Mouse (Mus musculus) limb, embryonic 12.5 days (tissue): ENCODE measurements around the gene Methig1. TPM values are rescaled to one million over a fixed set of nuclear protein-coding genes. Genes with fewer than 3 reads are reported as not detected.

Experiments used
- ATAC-seq: fragments of 200-750 bp; cut with Nextera tagmentation; 2 replicates; pipeline ENCODE4 v1.8.0; 2017; ENCODE audit warnings: low read depth, moderate TSS enrichment; ENCODE audit not compliant: insufficient number of reproducible peaks, insufficient read depth, low FRiP score, low TSS enrichment
- H3K27ac ChIP-seq: fragments of 300-500 bp; sonication (generic); 2 replicates; pipeline ENCODE4 v1.5.1; 2016; ENCODE audit warnings: mild to moderate bottlenecking, moderate library complexity
- H3K27me3 ChIP-seq: fragments of 300-500 bp; sonication (generic); 2 replicates; pipeline ENCODE4 v1.6.1; 2016; ENCODE audit warnings: mild to moderate bottlenecking, moderate library complexity
- H3K36me3 ChIP-seq: fragments of 300-500 bp; sonication (generic); 2 replicates; pipeline ENCODE4 v1.6.1; 2016; ENCODE audit warnings: mild to moderate bottlenecking, moderate library complexity
- H3K4me1 ChIP-seq: fragments of 300-500 bp; sonication (generic); replicated peaks from 2 replicates; pipeline ENCODE4 v1.6.1; 2016
- H3K4me2 ChIP-seq: fragments of 300-500 bp; sonication (generic); 2 replicates; pipeline ENCODE4 v1.6.1; 2016; ENCODE audit warnings: mild to moderate bottlenecking, moderate library complexity
- H3K4me3 ChIP-seq: fragments of 300-500 bp; sonication (generic); replicated peaks from 2 replicates; pipeline ENCODE4 v1.5.1; 2016; ENCODE audit warnings: mild to moderate bottlenecking
- H3K9ac ChIP-seq: fragments of 300-500 bp; sonication (generic); replicated peaks from 2 replicates; pipeline ENCODE4 v1.6.1; 2016; ENCODE audit warnings: mild to moderate bottlenecking, moderate library complexity
- H3K9me3 ChIP-seq: fragments of 300-500 bp; sonication (generic); 2 replicates; pipeline ENCODE4 v1.6.1; 2016; ENCODE audit warnings: mild to moderate bottlenecking, moderate library complexity
- WGBS: fragments of 180-500 bp; shearing (Covaris S2); methylation state at CpG from one replicate; pipeline ENCODE4 v1.1.7; 2016; 5-methylcytosine and 5-hydroxymethylcytosine counted together
- polyA plus RNA-seq: library from polyadenylated mRNA; unstranded; fragments of >200 nt; fragmentation: Nextera tagmentation; extraction: Ambion mirVana; gene quantifications from 2 replicates; pipeline ENCODE4 v1.2.1, GENCODE M21; 2016

The Methig1 gene
- polyA plus RNA-seq, 1 experiment from 2014 or later, result 0.21 TPM

- Histone ChIP-seq H3K27me3 (peaks cover 8% of the 10 kb centered on the region), H3K27ac (no peak within 1 kb of the TSS), H3K4me1 (peaks cover 43% of the 10 kb centered on the region), H3K9ac (peak within 1 kb of the TSS; percentile 37; the same call in 1 of the 2 replicates), H3K4me2 (peak within 1 kb of the TSS; percentile 93), H3K4me3 (peak within 1 kb of the TSS; percentile 95), H3K9me3 (0 out of 2 replicates have a peak, but pooled peaks cover 5% of the 10 kb centered on the region), H3K36me3 (no peaks in the 10 kb centered on the region)
- no peak for ATAC-seq
- WGBS, result 9% methylated on average over 17 of the region's 17 CpGs
These were observed 71.6 kb downstream of the Methig1 start, which contains the start of gene Slc11a2 for GRCm38 (mm10) chr15:100424396-100425122. TSS of gene Slc11a2 (minus strand) at chr15:100425072.

GRCm38 (mm10) chr15:100428296-100428905 is 75.5 kb downstream of the Methig1 start:
- ATAC-seq, result no peak
- Histone ChIP-seq H3K27ac (no peak overlapping the region), H3K27me3 (peaks cover 8% of the 10 kb centered on the region), H3K9me3 (0 out of 2 replicates have a peak, but pooled peaks cover 5% of the 10 kb centered on the region), H3K4me2 (no peak overlapping the region), H3K36me3 (no peaks in the 10 kb centered on the region), H3K4me3 (no peak overlapping the region), H3K9ac (no peak overlapping the region), H3K4me1 (peaks cover 15% of the 10 kb centered on the region)
- whole genome bisulfite sequencing, result 57% methylated on average over 13 of the region's 13 CpGs

GRCm38 (mm10) chr15:100429959-100430565 is 77.1 kb downstream of the Methig1 start:
- Histone ChIP-seq H3K9ac (no peak overlapping the region), H3K27me3 (no peaks in the 10 kb centered on the region; the same call in 1 of the 2 replicates), H3K36me3 (no peaks in the 10 kb centered on the region), H3K9me3 (0 out of 2 replicates have a peak, but pooled peaks cover 5% of the 10 kb centered on the region), H3K4me1 (no peaks in the 10 kb centered on the region), H3K27ac (no peak overlapping the region), H3K4me2 (no peak overlapping the region), H3K4me3 (no peak overlapping the region)
- ATAC-seq, result no peak
- WGBS, result 73% methylated on average over 11 of the region's 11 CpGs

GRCm38 (mm10) chr15:100433234-100433633 is 80.3 kb downstream of the Methig1 start:
- ATAC-seq, result no peak
- Histone ChIP-seq H3K9ac (no peak overlapping the region), H3K4me1 (no peaks in the 10 kb centered on the region), H3K4me3 (no peak overlapping the region), H3K27ac (no peak overlapping the region), H3K4me2 (no peak overlapping the region), H3K9me3 (no peaks in the 10 kb centered on the region), H3K36me3 (no peaks in the 10 kb centered on the region), H3K27me3 (no peaks in the 10 kb centered on the region)
- WGBS, result 64% methylated on average over 4 of the region's 4 CpGs

Other genes with a start within 250 kb of the Methig1 start
- 50.3 and 53.0 TPM in 2 replicates for gene Atf1, start 125.3 kb upstream of the Methig1 start, polyA plus RNA-seq
- not detected in 2 replicates for gene Tmprss12, start 72.3 kb upstream of the Methig1 start, polyA plus RNA-seq
- 3.3 and 4.3 TPM in 2 replicates for gene Mettl7a1, start 49.0 kb upstream of the Methig1 start, polyA plus RNA-seq
- 0.13 and 0.25 TPM in 2 replicates for gene Mettl7a3, start 18.2 kb upstream of the Methig1 start, polyA plus RNA-seq
- gene Mettl7a2, start 51 bp downstream of the Methig1 start, polyA plus RNA-seq, result not detected in 2 replicates
- not detected in 2 replicates for gene Higd1c, start 11.4 kb downstream of the Methig1 start, polyA plus RNA-seq
- 0.12 and 0.13 TPM in 2 replicates for gene Gm5475, start 69.0 kb downstream of the Methig1 start, polyA plus RNA-seq
- 22.8 and 25.6 TPM in 2 replicates for gene Slc11a2, start 71.9 kb downstream of the Methig1 start, polyA plus RNA-seq
- gene Letmd1, start 115.9 kb downstream of the Methig1 start, polyA plus RNA-seq, result 28.1 and 29.3 TPM in 2 replicates
- 34.1 and 34.4 TPM in 2 replicates for gene Csrnp2, start 142.3 kb downstream of the Methig1 start, polyA plus RNA-seq
- 42.5 and 44.4 TPM in 2 replicates for gene Tfcp2, start 198.9 kb downstream of the Methig1 start, polyA plus RNA-seq
- 6.6 and 8.9 TPM in 2 replicates for gene Pou6f1, start 246.8 kb downstream of the Methig1 start, polyA plus RNA-seq